Mouse (Mus musculus) CH12.LX (cell line): ENCODE measurements around the gene Srpr. TPM values are rescaled to one million over a fixed set of nuclear protein-coding genes. Genes with fewer than 3 reads are reported as not detected.

Source experiments
- DNase-seq: peaks from one replicate; pipeline ENCODE4 v3.0.0-alpha.2; 2013; ENCODE audit errors: extremely low read depth
- H3K27ac ChIP-seq: 2 replicates; pipeline ENCODE4 v1.5.1; 2012; ENCODE audit warnings: low read depth, mild to moderate bottlenecking, control low read depth, moderate library complexity; ENCODE audit not compliant: insufficient read depth
- H3K27me3 ChIP-seq: replicated peaks from 2 replicates; pipeline ENCODE3; 2012; ENCODE audit warnings: inconsistent platforms
- H3K36me3 ChIP-seq, 2 experiments: replicated peaks in 1 of 2; 2 replicates each; pipeline versions ENCODE3 to v1.6.1; 2012; ENCODE audit warnings: inconsistent platforms in 1 of 2, low read length in 1 of 2, mild to moderate bottlenecking in 1 of 2, mixed read lengths in 1 of 2, moderate library complexity in 1 of 2; ENCODE audit not compliant: control insufficient read depth in 1 of 2, insufficient read depth in 1 of 2
- H3K4me1 ChIP-seq, 2 experiments: 2 replicates each; pipeline ENCODE4 v1.6.1; 2012; ENCODE audit warnings: inconsistent platforms in 1 of 2, moderate library complexity in 1 of 2; ENCODE audit not compliant: insufficient read depth in 2 of 2, control insufficient read depth in 1 of 2
- H3K4me2 ChIP-seq: 2 replicates; pipeline ENCODE4 v1.6.1; 2012; ENCODE audit warnings: low read depth, mild to moderate bottlenecking, control low read depth; ENCODE audit not compliant: poor library complexity, insufficient read depth, severe bottlenecking
- H3K4me3 ChIP-seq, 3 experiments: fragments of 150-350 bp in 1 of 3; sonication (generic) in 1 of 3; replicated peaks in 1 of 3; 2 replicates each; pipeline versions ENCODE3 to v1.5.1; 2011 to 2012; ENCODE audit warnings: low read depth in 2 of 3, low read length in 2 of 3, mild to moderate bottlenecking in 2 of 3, moderate library complexity in 2 of 3, control low read depth in 1 of 3, improper control_type of control experiment in 1 of 3, inconsistent platforms in 1 of 3, mixed read lengths in 1 of 3; ENCODE audit not compliant: poor library complexity in 1 of 3
- H3K79me2 ChIP-seq: replicated peaks from 2 replicates; pipeline ENCODE4 v1.6.1; 2012; ENCODE audit warnings: mild to moderate bottlenecking, moderate library complexity; ENCODE audit not compliant: control insufficient read depth, poor library complexity, insufficient read depth, severe bottlenecking; ENCODE audit errors: extremely low read depth
- H3K9ac ChIP-seq: 2 replicates; pipeline ENCODE4 v1.6.1; 2012; ENCODE audit warnings: low read depth, mild to moderate bottlenecking, control low read depth, moderate library complexity; ENCODE audit not compliant: insufficient read depth
- H3K9me3 ChIP-seq: replicated peaks from 2 replicates; pipeline ENCODE3; 2012; ENCODE audit warnings: low read length, inconsistent platforms, mixed read lengths
- CHD2 ChIP-seq: IDR thresholded peaks from 2 replicates; pipeline ENCODE4 v1.6.1; 2011; ENCODE audit warnings: low read length, improper control_type of control experiment
- EP300 ChIP-seq: IDR thresholded peaks from 2 replicates; pipeline ENCODE4 v1.6.1; 2011; ENCODE audit warnings: low read length, improper control_type of control experiment
- ETS1 ChIP-seq: conservative IDR thresholded peaks from 2 replicates; pipeline ENCODE4 v1.6.1; 2012; ENCODE audit warnings: low read depth, mild to moderate bottlenecking, inconsistent platforms, low read length, improper control_type of control experiment, moderate library complexity
- GABPA ChIP-seq: IDR thresholded peaks from 2 replicates; pipeline ENCODE4 v1.6.1; 2012; ENCODE audit warnings: low read depth, low read length, improper control_type of control experiment, inconsistent platforms; ENCODE audit not compliant: insufficient replicate concordance
- HCFC1 ChIP-seq: IDR thresholded peaks from 2 replicates; pipeline ENCODE4 v1.6.1; 2012; ENCODE audit warnings: low read depth, mild to moderate bottlenecking, inconsistent platforms, low read length, improper control_type of control experiment
- IRF4 ChIP-seq: IDR thresholded peaks from 2 replicates; pipeline ENCODE4 v1.6.1; 2014; ENCODE audit warnings: low read depth, mild to moderate bottlenecking, inconsistent platforms, low read length, improper control_type of control experiment
- KAT2A ChIP-seq: IDR thresholded peaks from 2 replicates; pipeline ENCODE4 v1.6.1; 2012; ENCODE audit warnings: low read length, improper control_type of control experiment, inconsistent platforms; ENCODE audit not compliant: insufficient replicate concordance
- MAZ ChIP-seq: IDR thresholded peaks from 2 replicates; pipeline ENCODE4 v1.6.1; 2012; ENCODE audit warnings: low read depth, mild to moderate bottlenecking, inconsistent platforms, low read length, improper control_type of control experiment, moderate library complexity
- MEF2A ChIP-seq: IDR thresholded peaks from 2 replicates; pipeline ENCODE4 v1.6.1; 2014; ENCODE audit warnings: low read depth, mild to moderate bottlenecking, inconsistent platforms, low read length, improper control_type of control experiment, borderline replicate concordance
- PAX5 ChIP-seq: IDR thresholded peaks from 2 replicates; pipeline ENCODE4 v1.6.1; 2012; ENCODE audit warnings: low read length, inconsistent platforms, mixed read lengths
- POLR2A ChIP-seq: IDR thresholded peaks from 2 replicates; pipeline ENCODE4 v1.6.1; 2011; ENCODE audit warnings: low read depth, mild to moderate bottlenecking, improper control_type of control experiment, low read length
- POLR2AphosphoS2 ChIP-seq: IDR thresholded peaks from 2 replicates; pipeline ENCODE4 v1.6.1; 2011; ENCODE audit warnings: low read depth, low read length, improper control_type of control experiment
- RAD21 ChIP-seq: IDR thresholded peaks from 2 replicates; pipeline ENCODE4 v1.6.1; 2011; ENCODE audit warnings: low read depth, mild to moderate bottlenecking, low read length, improper control_type of control experiment, moderate library complexity
- TBP ChIP-seq: conservative IDR thresholded peaks from 2 replicates; pipeline ENCODE4 v1.6.1; 2011; ENCODE audit warnings: low read depth, low read length, improper control_type of control experiment
- ZMIZ1 ChIP-seq: IDR thresholded peaks from 2 replicates; pipeline ENCODE4 v1.6.1; 2012; ENCODE audit warnings: low read depth, mild to moderate bottlenecking, inconsistent platforms, low read length, improper control_type of control experiment
- ZNF384 ChIP-seq: IDR thresholded peaks from 2 replicates; pipeline ENCODE4 v1.6.1; 2012; ENCODE audit warnings: low read depth, low read length, improper control_type of control experiment, inconsistent platforms
- dilution Hi-C: fragments of 300-500 bp; cut with MboI; formaldehyde crosslinking; loops from 2 replicates; pipeline ENCODE4 v1.14.3; 2020; ENCODE audit warnings: low sequenced_read_pairs; ENCODE audit not compliant: extremely low pct_unique_long_range_greater_than_20kb, extremely low pct_ligation_motif_present
- in situ Hi-C: fragments of 300-500 bp; cut with MboI; formaldehyde crosslinking; loops from 3 replicates; pipeline ENCODE4 v1.14.3; 2019; ENCODE audit warnings: low sequenced_read_pairs, low pct_ligation_motif_present, low pct_unique_long_range_greater_than_20kb, mixed read lengths
- polyA plus RNA-seq: library from polyadenylated mRNA; unstranded; fragments of >175 nt; gene quantifications from 2 replicates; pipeline ENCODE4 v1.2.1, GENCODE M21; 2012; ENCODE audit warnings: low read depth; ENCODE audit not compliant: insufficient read length
- total RNA-seq, 2 experiments: library from RNA; depleted of rRNA; stranded (reverse); fragments of 300-350 nt in 1 of 2; fragments of >200 nt in 1 of 2; gene quantifications; 2 replicates each; pipeline ENCODE4 v1.2.3; 2012 to 2014

The Srpr gene
- total and polyA plus RNA-seq, 3 experiments: 38.2 to 95.0 (median 40.1) TPM

- no peak overlapping the region for H3K27ac ChIP-seq
- peaks cover 0 to 31% of the 10 kb centered on the region in 2 experiments for H3K36me3 ChIP-seq
- H3K4me2 ChIP-seq: no peak overlapping the region
- no peaks in the 10 kb centered on the region; a peak in 1 of 4 replicates for H3K4me1 ChIP-seq
- H3K4me3 ChIP-seq: no peak overlapping the region
- dilution Hi-C loops (loop anchor here (25.0 kb wide), 1 partner anchor 251 kb away; no protein-coding TSS in a partner anchor), in situ Hi-C loops (no loop called here)
- no peaks in the 10 kb centered on the region for H3K79me2 ChIP-seq
- TF ChIP-seq MAZ (no peak), RAD21 (no peak), ZNF384 (no peak), CHD2 (no peak), MEF2A (no peak)
- H3K9ac ChIP-seq: no peak overlapping the region
- H3K27me3 ChIP-seq: no peaks in the 10 kb centered on the region
- no peak for DNase-seq
- H3K9me3 ChIP-seq: peaks cover 2% of the 10 kb centered on the region
Measured at GRCm38 (mm10) chr9:35286351-35286750, 86.4 kb downstream of the Srpr start.

- TF ChIP-seq GABPA (no peak), TBP (no peak), IRF4 (no peak), MEF2A (no peak), EP300 (no peak), POLR2AphosphoS2 (no peak), MAZ (no peak), HCFC1 (no peak), PAX5 (no peak), POLR2A (no peak), RAD21 (no peak), CHD2 (no peak), ETS1 (no peak), ZMIZ1 (no peak), KAT2A (no peak)
- H3K27ac ChIP-seq: no peak overlapping the region
- H3K79me2 ChIP-seq: no peaks in the 10 kb centered on the region
- dilution Hi-C loops (loop anchor here (25.0 kb wide), 1 partner anchor 247 kb away; no protein-coding TSS in a partner anchor), in situ Hi-C loops (no loop called here)
- DNase-seq: no peak
- H3K9me3 ChIP-seq: no peaks in the 10 kb centered on the region
- H3K4me1 ChIP-seq: no peaks in the 10 kb centered on the region; a peak in 1 of 4 replicates
- H3K9ac ChIP-seq: no peak overlapping the region
- no peak overlapping the region for H3K4me3 ChIP-seq
- no peak overlapping the region for H3K4me2 ChIP-seq
- no peaks in the 10 kb centered on the region for H3K27me3 ChIP-seq
- peaks cover 0 to 10% of the 10 kb centered on the region in 2 experiments for H3K36me3 ChIP-seq
Measured at GRCm38 (mm10) chr9:35289992-35290391, 90.0 kb downstream of the Srpr start.
